Mouse (Mus musculus): ENCODE measurements around the gene L1cam.

Gene L1cam

GRCm38 (mm10) chrX:73875881-73876280 lies 20.0 kb downstream of the L1cam start:
- DNase-seq = no peak

- no peak for DNase-seq
These were observed 23.9 kb downstream of the L1cam start for GRCm38 (mm10) chrX:73871956-73872355.

GRCm38 (mm10) chrX:73871474-73871873 lies 24.4 kb downstream of the L1cam start:
- no peak for DNase-seq

GRCm38 (mm10) chrX:73869334-73869733 lies 26.6 kb downstream of the L1cam start:
- DNase-seq = peak; percentile 37

- DNase-seq = no peak
These were observed 28.1 kb downstream of the L1cam start for GRCm38 (mm10) chrX:73867852-73868251.

- no peak for DNase-seq
These were observed 28.6 kb downstream of the L1cam start for GRCm38 (mm10) chrX:73867256-73867655.

- DNase-seq = no peak
These were observed 31.2 kb downstream of the L1cam start for GRCm38 (mm10) chrX:73864692-73865091.

GRCm38 (mm10) chrX:73855087-73855408 lies 40.9 kb downstream of the L1cam start:
- no peak for DNase-seq

- DNase-seq = no peak
These were observed 41.4 kb downstream of the L1cam start for GRCm38 (mm10) chrX:73854326-73855086.

- no peak for DNase-seq
These were observed 59.2 kb downstream of the L1cam start for GRCm38 (mm10) chrX:73836691-73837090.

GRCm38 (mm10) chrX:73835731-73836130 lies 60.2 kb downstream of the L1cam start:
- DNase-seq = no peak

GRCm38 (mm10) chrX:73824185-73825151 lies 71.4 kb downstream of the L1cam start, which contains the start of gene Pdzd4:
TSS of gene Pdzd4 (minus strand) at chrX:73824969.
- DNase-seq = peak; percentile 76

- DNase-seq = no peak
These were observed 72.2 kb downstream of the L1cam start for GRCm38 (mm10) chrX:73823747-73824146.

- no peak for DNase-seq
These were observed 79.2 kb downstream of the L1cam start for GRCm38 (mm10) chrX:73816596-73817314.

- DNase-seq = no peak
These were observed 80.8 kb downstream of the L1cam start for GRCm38 (mm10) chrX:73815072-73815471.

- DNase-seq = no peak
These were observed 90.1 kb downstream of the L1cam start for GRCm38 (mm10) chrX:73805814-73806213.
